8 mouse cellular contexts compared by ENCODE assay signal in genomic region chr9:65214425-65214777, GRCm38 (mm10). TPM values are rescaled to one million over a fixed set of nuclear protein-coding genes. Genes with fewer than 3 reads are reported as not detected.
DNase-seq lines count a peak whose midpoint lies in the region; ATAC-seq and TF ChIP-seq lines count a peak whose summit lies in the region.

No protein-coding gene starts in this region.

- peak; percentile 48 for DNase-seq in adrenal gland, adult 8-10 months
- DNase-seq in adrenal gland, postnatal 4 days (ENCODE audit: low spot score in 2 of 2), result no peak
- no peak for DNase-seq in lung, adult 2 months
- DNase-seq in right cerebral cortex, postnatal 4 days, result no peak
- no peak for DNase-seq in thymus, postnatal 25 days

- no peaks in the 10 kb centered on the region for H3K27me3 ChIP-seq in hindbrain, embryonic 16.5 days (replicated peaks; ENCODE audit: control insufficient read depth, insufficient read depth, low read length)
- H3K27me3 ChIP-seq in stomach, embryonic 14.5 days (ENCODE audit: control insufficient read depth, insufficient read depth, low read length), result no peaks in the 10 kb centered on the region; the same call in 1 of the 2 replicates

- H3K9me3 ChIP-seq in hindbrain, embryonic 16.5 days (ENCODE audit: control insufficient read depth, low read length), result no peaks in the 10 kb centered on the region
- no peaks in the 10 kb centered on the region for H3K9me3 ChIP-seq in stomach, embryonic 14.5 days (ENCODE audit: control insufficient read depth, low read depth, low read length)

- H3K27ac ChIP-seq in hindbrain, embryonic 16.5 days (ENCODE audit: low read depth, low read length), result peak overlapping the region; percentile 87
- H3K27ac ChIP-seq in stomach, embryonic 14.5 days (ENCODE audit: low read length), result peak overlapping the region; percentile 75

- TF ChIP-seq CTCF in lung, adult 2 months (IDR thresholded peaks at IDR 0.05; ENCODE audit: insufficient read depth, low read length), result no peak

- no peaks in the 10 kb centered on the region for H3K36me3 ChIP-seq in hindbrain, embryonic 16.5 days (ENCODE audit: control insufficient read depth, insufficient read depth, low read length)
- H3K36me3 ChIP-seq in stomach, embryonic 14.5 days (ENCODE audit: control insufficient read depth, insufficient read depth, low read length), result no peaks in the 10 kb centered on the region

- ATAC-seq in erythroblast, adult 5-6 weeks (replicated peaks; ENCODE audit: low FRiP score, poor library complexity, severe bottlenecking), result peak; percentile 1; the same call in 1 of the 2 replicates
- ATAC-seq in hindbrain, embryonic 16.5 days, result no peak
- ATAC-seq in stomach, embryonic 14.5 days (ENCODE audit: insufficient number of reproducible peaks, insufficient read depth, low FRiP score, low read depth), result no peak

- H3K4me1 ChIP-seq in hindbrain, embryonic 16.5 days (ENCODE audit: control insufficient read depth, insufficient read depth, low read depth, low read length), result 0 out of 2 replicates have a peak, but pooled peaks cover 2% of the 10 kb centered on the region
- H3K4me1 ChIP-seq in lung, adult 2 months (ENCODE audit: control insufficient read depth, insufficient read depth, low read length), result peaks cover 8% of the 10 kb centered on the region; the same call in 1 of the 2 replicates
- H3K4me1 ChIP-seq in stomach, embryonic 14.5 days (ENCODE audit: control insufficient read depth, insufficient read depth, low read length), result peaks cover 11% of the 10 kb centered on the region

- peak overlapping the region; percentile 82 for H3K4me2 ChIP-seq in hindbrain, embryonic 16.5 days (ENCODE audit: low read length)
- peak overlapping the region; percentile 84 for H3K4me2 ChIP-seq in stomach, embryonic 14.5 days (replicated peaks; ENCODE audit: low read depth, low read length)

- peak overlapping the region; percentile 51 for H3K4me3 ChIP-seq in hindbrain, embryonic 16.5 days (ENCODE audit: low read length)
- peak overlapping the region; percentile 76 for H3K4me3 ChIP-seq in lung, adult 2 months (replicated peaks; ENCODE audit: extremely low read depth, low read depth, low read length)
- peak overlapping the region; percentile 56 for H3K4me3 ChIP-seq in stomach, embryonic 14.5 days (ENCODE audit: low read depth, low read length)

- WGBS in hindbrain, embryonic 16.5 days, result 16% methylated on average over 10 of the region's 10 CpGs
- WGBS in lung, adult 2 months, result 11% methylated on average over 10 of the region's 10 CpGs
- 19% methylated on average over 10 of the region's 10 CpGs for WGBS in stomach, embryonic 14.5 days

- no peak for TF ChIP-seq POLR2A in lung, adult 2 months (IDR thresholded peaks at IDR 0.05; ENCODE audit: borderline replicate concordance, extremely low read depth, low read depth, low read length)

- H3K9ac ChIP-seq in hindbrain, embryonic 16.5 days (ENCODE audit: low read depth, low read length), result peak overlapping the region; percentile 78
- peak overlapping the region; percentile 32 for H3K9ac ChIP-seq in stomach, embryonic 14.5 days (replicated peaks; ENCODE audit: low read depth, low read length)

RNA-seq across cellular contexts. Expression of gene Parp16, which starts 19.2 kb away (rescaled TPM):
- 10 to 100 TPM; 16.2 to 44.2 (median 33.1) TPM for total RNA-seq in adrenal gland, adult 8-10 months (2022)
- total RNA-seq in adrenal gland, postnatal 4 days (2021), result 10 to 100 TPM; 23.2 to 27.0 TPM
- 10.2 and 13.2 TPM in 2 replicates for total RNA-seq in erythroblast, adult 5-6 weeks (2015; ENCODE audit: low replicate concordance)
- total RNA-seq in erythroblast, adult 5-6 weeks (2017; ENCODE audit: low replicate concordance), result 14.5 and 15.3 TPM in 2 replicates
- 7.7 and 8.3 TPM in 2 replicates for polyA plus RNA-seq in hindbrain, embryonic 16.5 days (2015; fragmentation: Nextera tagmentation; extraction: Ambion mirVana)
- polyA plus RNA-seq in lung, adult 2 months (2012; rRNA removed), result 8.4 and 9.3 TPM in 2 replicates
- polyA plus RNA-seq in stomach, embryonic 14.5 days (2014; fragmentation: Nextera tagmentation; extraction: Ambion mirVana), result 6.0 and 6.4 TPM in 2 replicates

RNA-seq across cellular contexts. Expression of gene Cilp, which starts 50.6 kb away (rescaled TPM):
- 10 to 100 TPM in 1 of 4 experiments, 1 to 10 TPM in 3; 3.2 to 10.7 (median 6.1) TPM for total RNA-seq in adrenal gland, adult 8-10 months (2022)
- total RNA-seq in adrenal gland, postnatal 4 days (2021), result 1 to 10 TPM; 4.8 to 7.6 TPM
- total RNA-seq in erythroblast, adult 5-6 weeks (2015; ENCODE audit: low replicate concordance), result not detected in 2 replicates
- total RNA-seq in erythroblast, adult 5-6 weeks (2017; ENCODE audit: low replicate concordance), result not detected in 2 replicates
- 0.38 and 0.91 TPM in 2 replicates for polyA plus RNA-seq in hindbrain, embryonic 16.5 days (2015; fragmentation: Nextera tagmentation; extraction: Ambion mirVana)
- polyA plus RNA-seq in lung, adult 2 months (2012; rRNA removed), result 1.2 and 6.1 TPM in 2 replicates
- 0.78 and 1.0 TPM in 2 replicates for polyA plus RNA-seq in stomach, embryonic 14.5 days (2014; fragmentation: Nextera tagmentation; extraction: Ambion mirVana)

Comparison
In these comparisons a context has a peak if more than half of its experiments do, and no peak if none do; other contexts are left out.
1. RNA of gene Cilp, which starts 50.6 kb away (total RNA-seq): 3.2 to 10.7 TPM in adrenal gland, adult 8-10 months and 4.8 to 7.6 TPM in adrenal gland, postnatal 4 days; not detected in erythroblast, adult 5-6 weeks; every median in the first group is over 4 times any median in the second.
2. Peak in every context shown above with its lines, with median percentiles within 50 percentile points of each other: H3K4me3 ChIP-seq.